Mouse (Mus musculus): ENCODE data around the gene Tekt4.

Tekt4 gene

DNA sequence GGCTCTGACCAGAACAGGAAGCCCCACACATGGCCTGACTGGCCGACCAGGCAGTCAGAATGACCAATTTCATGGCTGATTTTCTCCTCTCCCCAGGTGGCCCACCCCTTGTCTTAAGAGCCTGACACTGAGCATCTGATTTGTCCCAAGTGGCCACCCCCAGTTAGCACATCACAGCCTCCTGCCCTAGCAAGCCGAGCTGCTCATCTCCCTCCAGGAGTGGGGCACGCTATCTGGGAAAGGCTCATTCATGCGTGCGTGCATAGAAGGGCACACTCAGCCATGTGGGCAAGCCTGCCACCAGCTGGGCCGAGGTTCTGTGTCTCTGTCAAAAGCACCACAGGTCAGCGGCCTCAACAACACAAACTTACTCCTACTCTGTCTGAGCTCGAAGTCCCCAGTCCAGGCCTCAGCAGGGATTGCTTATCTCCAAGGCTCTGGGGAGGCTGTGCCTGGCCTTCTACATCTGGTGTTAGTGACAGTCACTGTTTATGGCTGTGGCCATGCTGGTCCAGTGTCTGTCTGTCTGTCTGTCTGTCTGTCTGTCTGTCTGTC is 29.8 kb upstream of the Tekt4 start:
- TF ChIP-seq GATA4 (IDR thresholded peaks at IDR 0.05; ENCODE audit: insufficient replicate concordance, low read length) = no peak

GRCm38 (mm10) chr17:25425996-25426395 is 28.4 kb upstream of the Tekt4 start:
- no peak for TF ChIP-seq GATA4 (IDR thresholded peaks at IDR 0.05; ENCODE audit: insufficient replicate concordance, low read length)

DNA sequence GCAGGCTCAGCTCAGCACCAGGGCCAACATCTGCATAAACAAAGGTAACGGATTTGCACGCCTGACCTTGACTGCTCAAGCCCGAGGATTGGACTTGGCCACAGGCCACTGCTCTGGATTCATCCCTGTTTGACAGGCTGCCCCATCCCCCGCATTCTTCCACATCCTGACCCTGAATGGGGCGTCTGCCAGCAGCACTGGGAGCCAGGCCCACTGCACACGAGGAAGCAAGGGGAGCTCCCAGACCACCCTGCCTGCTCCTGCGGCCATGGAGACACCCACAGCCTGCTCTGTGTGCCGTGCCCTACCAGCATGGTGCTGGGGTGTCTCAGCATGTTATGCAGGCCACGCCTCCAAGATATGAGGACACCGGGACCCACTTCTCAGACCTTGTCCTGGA is 27.0 kb upstream of the Tekt4 start:
- no peak for TF ChIP-seq GATA4 (IDR thresholded peaks at IDR 0.05; ENCODE audit: insufficient replicate concordance, low read length)

- no peak for TF ChIP-seq GATA4 (IDR thresholded peaks at IDR 0.05; ENCODE audit: insufficient replicate concordance, low read length)
These were observed 25.2 kb upstream of the Tekt4 start for GRCm38 (mm10) chr17:25429240-25429639.

GRCm38 (mm10) chr17:25429886-25430285 is 24.5 kb upstream of the Tekt4 start:
- no peak for TF ChIP-seq GATA4 (IDR thresholded peaks at IDR 0.05; ENCODE audit: insufficient replicate concordance, low read length)

GRCm38 (mm10) chr17:25430534-25430933 is 23.9 kb upstream of the Tekt4 start:
- TF ChIP-seq GATA4 (IDR thresholded peaks at IDR 0.05; ENCODE audit: insufficient replicate concordance, low read length) = no peak

DNA sequence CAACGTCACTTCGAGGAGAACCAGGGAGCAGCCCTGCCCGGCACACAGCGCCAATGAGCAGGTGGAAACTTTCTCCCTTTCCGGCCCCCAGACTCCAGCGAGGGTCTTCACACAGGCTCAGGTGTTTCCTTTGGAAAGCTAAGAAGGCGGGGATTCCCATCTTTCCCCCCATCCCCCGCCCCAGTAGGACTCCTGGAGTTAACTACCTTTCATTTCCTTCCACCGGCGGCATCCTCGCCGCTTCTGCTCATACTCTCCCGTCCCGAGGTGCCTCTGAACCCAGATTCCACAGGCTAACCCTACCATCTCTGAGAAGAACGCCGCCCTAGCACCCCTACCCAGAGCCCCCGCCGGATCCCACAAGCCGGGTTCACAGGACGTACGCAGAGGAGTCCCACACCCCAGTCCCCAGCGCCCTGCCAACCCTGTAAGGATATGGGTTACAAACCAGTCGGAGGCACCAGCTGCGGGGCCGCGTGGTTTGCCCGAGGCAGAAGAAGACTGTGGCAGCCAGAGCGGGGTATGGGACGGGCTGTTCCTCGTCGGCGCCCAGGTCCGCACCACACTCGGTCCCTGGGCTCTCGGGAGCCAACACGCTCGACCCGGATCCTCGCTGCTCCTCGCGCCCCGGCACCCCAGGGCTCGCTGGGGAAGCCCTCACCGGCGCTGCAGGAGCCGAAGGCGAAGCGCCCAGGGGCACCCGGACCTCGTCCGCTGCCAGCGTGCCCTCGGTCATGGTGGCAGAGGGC is 21.8 kb upstream of the Tekt4 start:
- TF ChIP-seq GATA4 (IDR thresholded peaks at IDR 0.05; ENCODE audit: insufficient replicate concordance, low read length) = no peak

GRCm38 (mm10) chr17:25433223-25433616 is 21.2 kb upstream of the Tekt4 start:
- no peak for TF ChIP-seq GATA4 (IDR thresholded peaks at IDR 0.05; ENCODE audit: insufficient replicate concordance, low read length)

DNA sequence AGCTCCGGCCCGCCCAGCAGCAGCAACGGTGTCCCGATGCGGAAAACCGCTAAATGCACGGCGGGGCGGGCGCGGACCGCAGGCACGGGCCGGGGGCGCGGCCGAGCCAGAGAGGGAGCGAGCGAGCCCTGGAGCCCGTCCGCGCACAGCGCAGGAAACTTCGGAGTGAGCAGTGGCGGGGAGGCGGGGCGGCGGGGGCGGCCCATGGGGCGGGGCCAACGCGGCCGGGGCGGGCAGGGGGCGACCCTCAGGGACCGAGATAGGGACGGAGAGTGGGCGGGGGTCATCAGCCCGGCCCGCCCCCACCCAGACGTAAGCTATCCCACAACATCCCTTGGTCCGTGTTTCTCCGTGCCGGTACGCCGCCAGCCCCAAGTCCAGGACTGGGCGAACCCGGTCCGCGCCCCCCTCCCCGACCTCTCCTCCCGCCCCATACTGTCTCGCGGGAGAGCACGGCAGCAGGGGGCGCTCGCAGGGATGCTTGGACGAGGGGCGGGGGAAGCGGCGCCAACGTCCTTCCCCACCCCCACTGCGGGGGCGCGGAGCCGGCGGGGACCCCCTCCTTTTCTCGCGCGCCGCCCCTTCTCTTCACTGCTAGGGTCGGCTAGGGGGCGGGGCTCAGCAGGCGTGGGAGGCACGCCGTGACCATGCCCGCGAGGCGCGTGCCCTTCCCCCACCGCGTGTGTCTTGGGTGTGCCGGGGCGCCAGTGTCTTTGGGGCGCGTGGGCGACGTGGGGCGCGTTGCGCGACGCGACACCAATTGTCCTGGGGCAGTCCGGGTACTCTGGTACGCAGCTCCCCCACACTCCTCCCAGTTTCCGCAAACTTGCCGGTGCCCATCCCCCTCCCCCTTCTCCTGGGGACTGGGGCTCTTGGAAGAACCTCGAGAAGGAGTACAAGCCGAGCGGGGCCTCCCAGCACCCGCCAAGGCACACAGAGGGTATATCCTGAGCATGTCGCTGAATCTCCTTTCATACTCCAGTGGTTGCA is 20.5 kb upstream of the Tekt4 start, which contains the start of gene Cacna1h:
TSS of gene Cacna1h (minus strand) at position 167 of the 990 bp plus-strand sequence.
- TF ChIP-seq GATA4 (IDR thresholded peaks at IDR 0.05; ENCODE audit: insufficient replicate concordance, low read length) = no peak

- TF ChIP-seq GATA4 (IDR thresholded peaks at IDR 0.05; ENCODE audit: insufficient replicate concordance, low read length) = no peak
These were observed 13.0 kb upstream of the Tekt4 start for GRCm38 (mm10) chr17:25441417-25441816.

DNA sequence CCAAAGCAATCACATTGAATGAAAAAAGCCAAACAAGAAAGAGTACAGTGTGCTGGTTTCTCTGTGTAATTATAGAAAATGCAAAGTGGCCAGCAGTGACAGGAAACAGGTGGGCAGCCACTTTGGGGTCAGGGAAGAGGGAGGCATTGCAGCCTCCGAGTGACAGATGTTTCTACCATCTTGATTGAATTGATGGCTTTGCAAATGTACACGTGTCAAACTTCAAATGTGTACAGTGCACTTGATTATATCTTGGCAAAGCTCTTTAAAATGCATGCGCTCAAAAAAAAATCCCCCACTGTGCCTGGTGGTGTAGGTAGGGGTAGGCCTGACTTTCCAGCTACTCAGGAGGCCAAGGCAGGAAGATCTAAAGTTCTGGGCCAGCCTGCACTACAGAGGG is 11.5 kb upstream of the Tekt4 start:
- no peak for TF ChIP-seq GATA4 (IDR thresholded peaks at IDR 0.05; ENCODE audit: insufficient replicate concordance, low read length)

- TF ChIP-seq GATA4 (IDR thresholded peaks at IDR 0.05; ENCODE audit: insufficient replicate concordance, low read length) = no peak
These were observed 9.3 kb upstream of the Tekt4 start for GRCm38 (mm10) chr17:25445074-25445473.

- no peak for TF ChIP-seq GATA4 (IDR thresholded peaks at IDR 0.05; ENCODE audit: insufficient replicate concordance, low read length)
These were observed 8.6 kb upstream of the Tekt4 start for GRCm38 (mm10) chr17:25445841-25446240.

DNA sequence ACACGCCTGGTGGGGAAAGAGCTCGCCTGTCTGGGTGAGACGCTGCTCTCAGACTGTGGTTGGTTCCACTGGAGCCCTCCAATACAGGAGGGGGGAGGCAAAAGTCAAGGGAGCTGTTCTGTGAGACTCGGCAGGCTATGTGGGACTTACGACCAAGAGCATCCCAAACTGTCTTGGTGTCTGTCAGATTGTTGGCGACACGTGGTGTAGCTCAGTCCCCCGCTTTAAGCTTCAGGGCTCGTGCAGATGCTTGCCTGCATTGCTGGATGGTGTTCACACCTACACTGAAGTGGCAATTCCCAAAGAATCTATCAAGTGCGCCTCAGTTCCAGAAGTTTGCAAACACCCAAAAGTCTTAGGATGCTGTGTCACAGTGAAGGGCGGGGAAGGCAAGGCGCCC is 6.5 kb upstream of the Tekt4 start:
- no peak for TF ChIP-seq GATA4 (IDR thresholded peaks at IDR 0.05; ENCODE audit: insufficient replicate concordance, low read length)

- no peak for TF ChIP-seq GATA4 (IDR thresholded peaks at IDR 0.05; ENCODE audit: insufficient replicate concordance, low read length)
These were observed 4.1 kb upstream of the Tekt4 start for GRCm38 (mm10) chr17:25450329-25450728.

Data from liver, adult (tissue).